Mouse (Mus musculus): ENCODE measurements around the gene Trim26. TPM values are rescaled to one million over a fixed set of nuclear protein-coding genes. Genes with fewer than 3 reads are reported as not detected.
"Not testable (repeated sequence)": the region's sequence is repeated elsewhere in the genome, so short reads cannot be mapped to it uniquely, and the experiment has no call there.

The Trim26 gene
- polyA plus RNA-seq (2015; fragmentation: Nextera tagmentation; extraction: Ambion mirVana), result 40.3 and 45.9 TPM in 2 replicates

DNA sequence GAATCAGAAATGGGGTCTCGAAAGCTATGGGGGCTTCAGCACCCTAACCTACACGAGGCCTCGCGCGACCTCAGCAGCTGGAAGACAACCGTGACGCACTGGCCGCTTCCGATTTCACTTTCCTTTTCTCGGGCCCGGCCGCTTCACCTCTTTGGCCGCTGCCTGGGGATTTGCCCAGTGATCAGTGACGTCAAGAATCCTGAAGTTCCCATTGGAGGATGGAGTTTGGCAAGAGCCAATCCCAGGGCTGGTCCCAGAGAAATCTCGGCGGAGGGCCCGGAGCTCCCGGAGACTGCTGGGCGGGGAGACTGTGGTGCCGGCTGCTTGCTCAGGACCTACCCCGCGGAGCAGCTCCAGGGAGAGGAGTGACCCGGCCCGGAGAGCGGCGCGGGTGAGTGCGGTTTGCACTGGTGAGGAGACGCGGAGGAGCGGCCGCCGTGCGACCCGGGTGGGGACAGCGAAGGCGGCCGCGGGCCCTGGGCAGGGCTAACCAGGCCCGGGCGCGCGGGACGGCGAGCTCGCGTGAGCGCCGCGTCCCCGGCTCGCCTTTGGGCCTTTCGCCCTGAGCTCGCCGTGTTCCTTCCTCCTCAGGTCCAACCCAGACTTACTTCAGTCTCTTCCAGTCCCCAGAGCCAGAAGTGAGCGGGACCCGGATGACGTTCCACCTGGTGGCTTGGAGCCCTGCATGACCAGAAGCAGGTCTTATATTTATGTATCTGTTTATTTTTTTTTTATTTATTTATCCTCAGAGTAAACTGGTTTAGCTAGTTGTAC, at the start of gene Trim26:
TSS of gene Trim26 (plus strand) at position 261 of the 774 bp plus-strand sequence.
- Histone ChIP-seq H3K9ac (peak within 1 kb of the TSS; percentile 85), H3K36me3 (no peaks in the 10 kb centered on the region), H3K4me2 (peak within 1 kb of the TSS; percentile 78), H3K27me3 (0 out of 2 replicates have a peak, but pooled peaks cover 4% of the 10 kb centered on the region), H3K4me1 (peaks cover 13% of the 10 kb centered on the region), H3K9me3 (replicated peaks) (no peaks in the 10 kb centered on the region), H3K4me3 (replicated peaks) (peak within 1 kb of the TSS; percentile 82), H3K27ac (peak within 1 kb of the TSS; percentile 98)
- ATAC-seq (replicated peaks; ENCODE audit: low FRiP score), result peak; percentile 99
- under 1% methylated on average over 58 of the region's 58 CpGs for WGBS

DNA sequence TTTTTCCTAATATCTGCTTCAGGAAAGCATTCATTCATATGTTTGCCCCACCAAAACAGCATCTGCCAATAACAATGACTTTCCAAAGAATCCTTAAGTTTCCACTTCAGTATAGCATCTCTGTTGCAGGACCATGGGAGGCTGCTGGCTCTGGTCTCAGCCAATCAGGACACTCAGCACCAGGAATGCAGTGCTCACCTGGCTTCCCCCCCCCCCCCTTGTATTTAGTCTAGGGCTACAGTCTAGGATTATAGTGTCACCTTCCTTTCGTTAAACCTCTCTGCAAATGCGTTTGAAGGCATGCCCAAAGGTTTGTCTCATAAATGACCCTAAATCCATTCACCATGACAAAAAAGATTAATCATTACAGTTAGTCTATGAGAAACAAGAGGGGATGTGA, 48.6 kb upstream of the Trim26 start:
- no peak overlapping the region for H3K27ac ChIP-seq
- WGBS, result 65% methylated on average over 2 of the region's 2 CpGs

DNA sequence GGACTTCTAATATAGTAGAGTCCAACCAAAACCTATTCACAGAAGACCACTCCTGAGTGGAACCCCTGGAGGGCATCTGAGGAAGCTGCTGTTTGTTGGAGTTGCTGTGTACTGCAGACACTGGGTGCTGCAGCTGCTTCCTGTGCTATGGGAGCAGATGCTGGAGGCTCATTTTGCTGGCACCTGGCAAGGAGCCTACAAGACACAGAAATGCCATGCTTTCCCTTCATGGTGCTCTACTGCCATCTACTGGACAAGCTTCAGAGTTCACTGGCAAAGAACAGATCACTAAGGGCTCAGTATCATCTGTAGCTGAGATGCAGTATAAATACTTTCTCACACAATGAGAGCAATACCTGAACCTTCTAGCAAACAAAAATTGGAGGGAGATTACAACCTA, 48.1 kb upstream of the Trim26 start:
- ATAC-seq (replicated peaks; ENCODE audit: low FRiP score), result 0 out of 2 replicates have a peak, but pooled peaks have one; percentile 33
- H3K4me3 ChIP-seq (replicated peaks); H3K27me3 ChIP-seq; H3K4me2 ChIP-seq; H3K4me1 ChIP-seq; H3K9me3 ChIP-seq (replicated peaks); H3K36me3 ChIP-seq; H3K27ac ChIP-seq; H3K9ac ChIP-seq: not testable (repeated sequence)

More for the DNA sequence above, 48.6 kb upstream of the Trim26 start:
- H3K9me3 ChIP-seq (replicated peaks), result no peaks in the 10 kb centered on the region
- no peak overlapping the region for H3K9ac ChIP-seq
- no peaks in the 10 kb centered on the region for H3K36me3 ChIP-seq
- no peaks in the 10 kb centered on the region for H3K27me3 ChIP-seq
- no peak for ATAC-seq (replicated peaks; ENCODE audit: low FRiP score)
- H3K4me1 ChIP-seq, result no peaks in the 10 kb centered on the region
- H3K4me3 ChIP-seq (replicated peaks), result no peak overlapping the region
- no peak overlapping the region for H3K4me2 ChIP-seq

DNA sequence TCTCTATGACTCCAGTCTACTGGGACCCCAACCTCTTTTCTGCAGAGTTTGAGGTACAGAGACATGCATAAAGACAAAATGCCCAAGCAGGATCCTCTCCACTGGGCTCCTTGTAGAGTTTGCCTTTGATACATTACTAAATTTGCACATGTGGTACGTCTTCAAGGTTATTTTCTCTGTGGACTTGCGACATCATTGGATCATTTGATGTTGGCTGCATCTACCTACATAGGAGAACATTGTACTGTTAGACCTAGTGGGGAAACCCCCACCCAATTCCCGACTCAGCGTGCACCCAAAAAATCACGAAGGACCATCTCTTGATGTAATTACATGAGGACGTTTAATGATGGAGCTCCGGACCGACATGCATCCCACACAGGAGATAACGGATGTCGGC, 37.4 kb upstream of the Trim26 start:
- Histone ChIP-seq H3K4me1 (no peaks in the 10 kb centered on the region), H3K4me2 (no peak overlapping the region), H3K36me3 (no peaks in the 10 kb centered on the region), H3K27ac (no peak overlapping the region), H3K4me3 (replicated peaks) (no peak overlapping the region), H3K9ac (no peak overlapping the region), H3K9me3 (replicated peaks) (no peaks in the 10 kb centered on the region), H3K27me3 (no peaks in the 10 kb centered on the region)
- 80% methylated on average over 10 of the region's 10 CpGs for WGBS
- ATAC-seq (replicated peaks; ENCODE audit: low FRiP score), result no peak

DNA sequence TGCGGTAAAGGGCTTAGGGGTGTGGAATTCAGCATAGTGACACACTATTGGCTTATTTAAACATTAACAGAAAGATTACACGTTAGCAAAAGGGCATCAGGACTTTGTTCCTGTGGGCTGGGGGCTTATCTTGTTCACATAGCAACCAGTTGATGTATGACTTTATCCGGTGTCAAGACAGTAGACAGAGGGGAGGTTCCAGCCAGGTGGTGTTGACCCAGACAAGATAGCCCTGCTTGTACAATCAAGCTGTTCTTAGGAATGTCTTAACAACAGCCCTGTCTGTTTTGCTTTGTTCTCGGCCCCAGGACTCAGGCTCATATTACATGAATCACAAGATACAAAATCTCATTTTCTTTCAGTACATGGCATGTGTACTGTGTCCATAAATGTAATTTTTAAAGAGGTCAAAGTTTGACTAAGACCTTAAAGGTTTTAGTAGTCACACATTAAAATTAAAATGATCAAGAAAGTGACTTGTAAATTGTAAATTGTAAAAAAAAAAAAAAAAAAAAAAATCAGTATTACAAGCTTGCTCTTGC, 36.9 kb upstream of the Trim26 start:
- not testable (repeated sequence) for H3K4me1 ChIP-seq; ATAC-seq (replicated peaks; ENCODE audit: low FRiP score); H3K9me3 ChIP-seq (replicated peaks)

DNA sequence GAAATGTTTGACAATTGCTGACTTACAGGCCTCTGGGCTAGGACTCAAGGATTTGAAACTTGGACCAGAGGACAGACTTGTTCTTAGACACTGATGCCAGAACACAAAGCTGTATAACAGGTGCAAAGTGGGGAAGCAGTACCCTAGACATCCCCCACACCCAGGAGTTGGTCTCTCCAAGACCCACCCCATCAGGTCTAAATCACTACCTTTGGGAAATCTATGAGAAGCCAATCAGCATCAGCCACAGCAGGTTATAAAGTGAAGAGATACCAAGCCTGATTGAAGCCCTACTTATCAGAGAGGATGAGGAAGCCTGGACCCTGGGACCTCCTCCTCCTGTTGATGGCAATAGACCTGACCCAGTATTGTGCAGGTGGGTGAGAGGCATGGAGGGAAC, 25.1 kb upstream of the Trim26 start, which contains the start of gene H2-M10.6:
TSS of gene H2-M10.6 (plus strand) at position 301 of the 400 bp plus-strand sequence.
- Histone ChIP-seq H3K4me3 (replicated peaks) (no peak within 1 kb of the TSS), H3K9me3 (replicated peaks) (no peaks in the 10 kb centered on the region), H3K9ac (no peak within 1 kb of the TSS), H3K36me3 (no peaks in the 10 kb centered on the region), H3K4me1 (no peaks in the 10 kb centered on the region), H3K27ac (no peak within 1 kb of the TSS), H3K4me2 (no peak within 1 kb of the TSS), H3K27me3 (no peaks in the 10 kb centered on the region)
- no peak for ATAC-seq (replicated peaks; ENCODE audit: low FRiP score)

More for the DNA sequence above, 36.9 kb upstream of the Trim26 start:
- not testable (repeated sequence) for H3K4me2 ChIP-seq; H3K36me3 ChIP-seq; H3K27ac ChIP-seq; H3K27me3 ChIP-seq; H3K9ac ChIP-seq; H3K4me3 ChIP-seq (replicated peaks)
- WGBS, result 44% methylated on average over 4 of the region's 4 CpGs

DNA sequence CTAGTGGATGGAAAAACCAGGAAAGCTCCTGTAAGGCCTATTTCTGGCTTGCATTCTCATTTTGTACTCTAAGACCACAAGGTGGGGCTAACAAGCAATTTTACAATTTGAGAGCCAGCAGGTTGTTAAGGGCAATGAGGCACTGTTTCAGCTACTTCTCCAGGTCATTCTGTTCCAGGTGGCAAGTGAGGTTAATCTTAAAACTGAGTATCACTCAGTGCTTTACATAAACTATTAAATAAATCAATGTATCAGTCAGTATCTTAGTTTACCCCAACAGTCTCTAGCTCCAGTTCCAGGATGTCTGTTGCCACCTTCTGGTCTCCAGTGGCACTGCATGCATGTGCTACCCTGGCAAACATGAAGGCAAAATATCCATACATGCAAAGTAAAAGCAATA, 12.9 kb upstream of the Trim26 start:
- no peak for ATAC-seq (replicated peaks; ENCODE audit: low FRiP score)
- Histone ChIP-seq H3K4me1 (no peaks in the 10 kb centered on the region), H3K27me3 (peaks cover 13% of the 10 kb centered on the region; the same call in 1 of the 2 replicates), H3K4me2 (no peak overlapping the region), H3K9ac (no peak overlapping the region), H3K36me3 (no peaks in the 10 kb centered on the region), H3K4me3 (replicated peaks) (no peak overlapping the region), H3K9me3 (replicated peaks) (no peaks in the 10 kb centered on the region), H3K27ac (no peak overlapping the region)

DNA sequence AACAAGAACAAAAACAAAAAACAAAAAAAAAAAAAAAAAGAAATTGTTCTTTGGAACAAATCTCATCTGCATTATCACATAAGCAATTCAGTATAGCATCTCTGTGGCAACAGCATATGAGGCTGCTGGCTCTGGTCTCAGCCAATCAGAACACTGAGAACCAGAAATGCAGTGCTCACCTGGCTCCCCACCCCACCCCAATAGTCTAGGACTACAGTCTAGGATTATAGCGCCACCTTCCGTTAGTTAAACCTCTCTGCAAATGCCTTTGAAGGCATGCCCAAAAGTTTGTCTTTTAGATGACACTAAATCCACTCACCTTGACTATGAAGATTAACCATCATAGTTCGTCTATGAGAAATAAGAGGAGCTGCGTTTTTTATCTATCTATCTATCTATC, 11.4 kb upstream of the Trim26 start:
- Histone ChIP-seq H3K27me3 (peaks cover 16% of the 10 kb centered on the region; the same call in 1 of the 2 replicates), H3K27ac (no peak overlapping the region), H3K4me1 (no peaks in the 10 kb centered on the region), H3K4me3 (replicated peaks) (no peak overlapping the region), H3K9me3 (replicated peaks) (no peaks in the 10 kb centered on the region), H3K9ac (no peak overlapping the region), H3K36me3 (no peaks in the 10 kb centered on the region), H3K4me2 (no peak overlapping the region)
- WGBS, result 28% methylated on average over 4 of the region's 4 CpGs
- no peak for ATAC-seq (replicated peaks; ENCODE audit: low FRiP score)

DNA sequence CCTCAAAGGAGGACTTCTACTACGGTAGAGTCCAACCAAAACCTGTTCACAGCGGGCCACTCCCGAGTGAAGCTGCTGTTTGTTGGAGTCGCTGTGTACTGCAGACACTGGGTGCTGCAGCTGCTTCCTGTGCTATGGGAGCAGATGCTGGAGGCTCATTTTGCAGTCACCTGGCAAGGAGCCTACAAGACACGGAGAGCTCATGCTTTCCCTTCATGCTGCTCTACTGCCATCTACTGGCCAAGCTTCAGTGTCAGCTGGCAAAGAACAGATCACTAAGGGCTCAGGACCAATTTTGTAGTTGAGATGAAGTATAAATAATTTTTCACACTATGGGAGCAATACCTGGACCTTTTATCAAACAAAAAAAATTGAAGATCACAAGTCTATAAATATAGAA, 10.9 kb upstream of the Trim26 start:
- not testable (repeated sequence) for H3K27ac ChIP-seq; H3K36me3 ChIP-seq; H3K9ac ChIP-seq; H3K4me1 ChIP-seq; H3K4me3 ChIP-seq (replicated peaks); H3K9me3 ChIP-seq (replicated peaks)
- 0 out of 2 replicates have a peak overlapping the region, but pooled peaks have one; percentile 16 for H3K4me2 ChIP-seq
- 10% methylated on average over 5 of the region's 5 CpGs for WGBS
- H3K27me3 ChIP-seq, result peaks cover 16% of the 10 kb centered on the region; the same call in 1 of the 2 replicates
- peak; percentile 62; the same call in 1 of the 2 replicates for ATAC-seq (replicated peaks; ENCODE audit: low FRiP score)

DNA sequence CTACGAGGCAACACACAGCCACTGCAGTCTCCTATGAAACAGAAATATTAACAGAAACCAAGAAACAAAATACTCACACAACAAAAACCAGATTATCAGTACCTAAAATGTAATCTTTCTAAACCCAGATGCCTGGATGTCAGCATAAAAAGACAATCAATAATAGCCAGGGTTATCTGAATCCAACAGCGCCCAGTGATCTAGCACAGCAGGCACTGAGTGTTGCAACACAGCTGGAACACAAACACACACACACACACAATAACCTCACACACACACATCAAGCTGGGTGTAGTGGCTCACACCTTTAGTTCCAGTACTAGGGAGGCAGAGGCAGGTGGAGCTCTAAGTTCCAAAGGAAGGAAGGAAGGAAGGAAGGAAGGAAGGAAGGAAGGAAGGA, 8.4 kb upstream of the Trim26 start:
- 84% methylated on average over 2 of the region's 2 CpGs for WGBS
- H3K27me3 ChIP-seq, result peaks cover 16% of the 10 kb centered on the region; the same call in 1 of the 2 replicates

DNA sequence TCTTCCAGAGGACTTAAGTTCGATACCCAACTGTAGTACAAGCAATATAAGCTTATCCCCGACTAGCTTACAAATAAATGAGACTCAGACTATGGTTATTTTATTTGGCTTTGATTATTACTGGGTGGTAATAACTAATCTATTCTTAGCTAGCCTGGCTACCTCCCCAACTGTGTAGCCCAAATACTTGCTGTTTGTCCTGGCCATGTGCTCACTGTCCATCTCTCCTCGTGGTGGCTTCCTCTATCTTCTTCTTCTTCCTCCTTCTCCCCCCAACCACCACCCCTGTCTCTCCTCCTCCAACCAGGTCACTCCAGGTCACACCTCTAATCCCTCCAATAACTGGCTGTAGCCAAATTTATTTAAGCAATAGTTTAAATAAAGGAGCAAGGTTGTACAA, 6.5 kb upstream of the Trim26 start:
- H3K36me3 ChIP-seq, result no peaks in the 10 kb centered on the region
- H3K27ac ChIP-seq, result no peak overlapping the region
- no peak overlapping the region for H3K4me3 ChIP-seq (replicated peaks)

More for the DNA sequence above, 8.4 kb upstream of the Trim26 start:
- no peak overlapping the region for H3K27ac ChIP-seq
- H3K9me3 ChIP-seq (replicated peaks), result no peaks in the 10 kb centered on the region
- no peak for ATAC-seq (replicated peaks; ENCODE audit: low FRiP score)
- no peak overlapping the region for H3K4me2 ChIP-seq
- no peaks in the 10 kb centered on the region for H3K36me3 ChIP-seq
- no peaks in the 10 kb centered on the region for H3K4me1 ChIP-seq
- no peak overlapping the region for H3K4me3 ChIP-seq (replicated peaks)
- no peak overlapping the region for H3K9ac ChIP-seq

DNA sequence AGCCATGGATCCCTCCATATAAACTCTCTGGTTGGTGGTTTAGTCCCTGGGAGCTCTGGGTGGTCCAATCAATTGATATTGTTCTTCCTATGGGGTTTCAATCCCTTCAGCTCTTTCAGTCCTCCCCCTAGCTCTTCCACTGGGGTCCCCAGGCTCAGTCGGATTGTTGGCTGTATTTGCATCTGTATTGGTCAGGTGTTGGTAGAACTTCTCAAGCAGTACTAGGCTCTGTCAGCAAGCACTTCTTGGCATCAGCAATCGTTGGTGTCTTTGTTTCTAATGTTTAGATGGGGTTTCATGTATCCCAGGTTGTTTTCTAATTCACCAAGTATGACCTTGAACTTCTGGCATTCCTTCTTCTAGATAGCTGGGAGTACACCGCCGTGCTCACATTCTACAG, 4.2 kb upstream of the Trim26 start:
- Histone ChIP-seq H3K36me3 (no peaks in the 10 kb centered on the region), H3K9me3 (replicated peaks) (no peaks in the 10 kb centered on the region), H3K4me1 (peaks cover 10% of the 10 kb centered on the region), H3K27me3 (peaks cover 14% of the 10 kb centered on the region; the same call in 1 of the 2 replicates), H3K4me2 (no peak overlapping the region), H3K27ac (no peak overlapping the region), H3K9ac (no peak overlapping the region), H3K4me3 (replicated peaks) (no peak overlapping the region)
- ATAC-seq (replicated peaks; ENCODE audit: low FRiP score), result no peak
- 53% methylated on average over 4 of the region's 4 CpGs for WGBS

More for the DNA sequence above, 6.5 kb upstream of the Trim26 start:
- no peaks in the 10 kb centered on the region for H3K9me3 ChIP-seq (replicated peaks)
- H3K9ac ChIP-seq, result no peak overlapping the region
- H3K4me2 ChIP-seq, result no peak overlapping the region
- H3K4me1 ChIP-seq, result no peaks in the 10 kb centered on the region
- ATAC-seq (replicated peaks; ENCODE audit: low FRiP score), result no peak
- WGBS, result 75% methylated on average over 3 of the region's 3 CpGs
- H3K27me3 ChIP-seq, result peaks cover 20% of the 10 kb centered on the region; the same call in 1 of the 2 replicates

Measured in kidney, embryonic 15.5 days (tissue).